Mouse (Mus musculus) effector memory CD4-positive, alpha-beta T cell, adult 7 months (primary cell): ENCODE results near the gene Washc3. TPM values are rescaled to one million over a fixed set of nuclear protein-coding genes. Genes with fewer than 3 reads are reported as not detected.

Experiments used
- polyA plus RNA-seq: library from polyadenylated mRNA; unstranded; fragments of 100-300 nt; shearing (Covaris generic); gene quantifications from one replicate; pipeline ENCODE4 v1.2.1, GENCODE M21; 2017

Gene Washc3
- polyA plus RNA-seq = 63.4 TPM

GRCm38 (mm10) chr10:88200951-88201638 is at the start of gene Washc3:
TSS of gene Washc3 (plus strand) at chr10:88201093.

Other genes with a start within 250 kb of the Washc3 start
- not detected for gene Pmch, start 110.0 kb upstream of the Washc3 start, polyA plus RNA-seq
- gene Parpbp, start 54.2 kb upstream of the Washc3 start, polyA plus RNA-seq = 0.11 TPM
- 9.0 TPM for gene Nup37, start 54.1 kb upstream of the Washc3 start, polyA plus RNA-seq
- gene Dram1, start 178.0 kb downstream of the Washc3 start, polyA plus RNA-seq = 0.54 TPM
- 88.4 TPM for gene Gnptab, start 178.0 kb downstream of the Washc3 start, polyA plus RNA-seq